Mouse (Mus musculus): ENCODE data around the gene Mansc4. TPM values are rescaled to one million over a fixed set of nuclear protein-coding genes. Genes with fewer than 3 reads are reported as not detected.

Gene Mansc4
- polyA plus RNA-seq (2017; shearing (Covaris generic)): not detected

GRCm38 (mm10) chr6:147086594-147087225, at the start of gene Mansc4:
Gene Mansc4, minus strand, starts transcription at chr6:147087032.

GRCm38 (mm10) chr6:147091136-147092120, 4.6 kb upstream of the Mansc4 start, which contains the start of gene Klhl42:
Gene Klhl42, plus strand, starts transcription at chr6:147091379.

GRCm38 (mm10) chr6:147042291-147043290, 44.2 kb downstream of the Mansc4 start, which contains the start of gene Mrps35:
Gene Mrps35, plus strand, starts transcription at chr6:147042764.

GRCm38 (mm10) chr6:147032303-147032925, 54.4 kb downstream of the Mansc4 start, which contains the start of gene Rep15:
Gene Rep15, plus strand, starts transcription at chr6:147032584.

Other genes with a start within 250 kb of the Mansc4 start
- not detected for gene Smco2, start 236.9 kb downstream of the Mansc4 start, polyA plus RNA-seq (2017; shearing (Covaris generic))
- 9.2 TPM for gene Ppfibp1, start 198.5 kb downstream of the Mansc4 start, polyA plus RNA-seq (2017; shearing (Covaris generic))
- not detected for gene 1700034J05Rik, start 132.6 kb downstream of the Mansc4 start, polyA plus RNA-seq (2017; shearing (Covaris generic))
- gene Rep15, start 54.4 kb downstream of the Mansc4 start, polyA plus RNA-seq (2017; shearing (Covaris generic)): 0.54 TPM
- 38.3 TPM for gene Mrps35, start 44.3 kb downstream of the Mansc4 start, polyA plus RNA-seq (2017; shearing (Covaris generic))
- gene Klhl42, start 4.3 kb upstream of the Mansc4 start, polyA plus RNA-seq (2017; shearing (Covaris generic)): 6.5 TPM
- not detected for gene Pthlh, start 177.2 kb upstream of the Mansc4 start, polyA plus RNA-seq (2017; shearing (Covaris generic))

All from effector memory CD4-positive, alpha-beta T cell, adult 5 months (primary cell).